Mouse (Mus musculus) kidney, adult 2 months (tissue): ENCODE data around the gene Zfp446.

Experiments
- CTCF ChIP-seq: fragments of 200-500 bp; conservative IDR thresholded peaks from 2 replicates; pipeline ENCODE4 v1.5.1; 2011; ENCODE audit warnings: low read depth, mild to moderate bottlenecking, control low read depth, low read length, moderate library complexity, mixed read lengths; ENCODE audit not compliant: insufficient read depth, insufficient read length
- POLR2A ChIP-seq: fragments of 200-500 bp; IDR thresholded peaks from one replicate; pipeline ENCODE4 v1.6.1; 2011; ENCODE audit warnings: low read depth, low read length, control low read depth

GRCm38 (mm10) chr7:13009143-13010004 is 31.7 kb downstream of the Zfp446 start:
- TF ChIP-seq POLR2A: peak; percentile 57
- peak; percentile 72 for TF ChIP-seq CTCF
